Mouse (Mus musculus): ENCODE measurements around the gene Ptrh2. TPM values are rescaled to one million over a fixed set of nuclear protein-coding genes. Genes with fewer than 3 reads are reported as not detected.

Gene Ptrh2
- polyA plus RNA-seq, 1 experiment from 2014 or later: 41.8 TPM

DNA sequence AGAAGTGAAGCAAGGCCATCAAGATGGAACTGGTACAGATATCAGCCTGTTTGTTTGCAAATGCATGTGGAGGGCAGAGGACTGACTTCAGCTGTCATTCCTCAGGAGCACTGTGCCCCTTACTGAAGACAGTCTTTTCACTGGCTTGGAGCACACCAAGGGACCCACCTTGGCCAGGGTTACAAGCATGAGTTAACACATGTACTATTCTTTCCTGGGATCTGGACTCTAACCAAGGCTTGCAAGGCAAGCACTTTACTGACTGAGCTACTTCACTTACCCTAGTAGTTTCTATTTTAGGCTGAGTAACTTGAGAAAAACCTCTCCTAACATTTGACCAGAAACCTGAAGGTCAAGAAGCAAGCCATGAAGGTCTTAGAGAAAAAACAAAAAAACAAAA is 30.8 kb downstream of the Ptrh2 start:
- Histone ChIP-seq H3K36me3 (ENCODE audit: control insufficient read depth, insufficient read depth, low read length) (peaks cover 10% of the 10 kb centered on the region), H3K9ac (ENCODE audit: low read length) (no peak overlapping the region), H3K4me2 (no peak overlapping the region), H3K27ac (ENCODE audit: low read depth, low read length) (no peak overlapping the region), H3K4me3 (ENCODE audit: low read depth, low read length) (no peak overlapping the region), H3K9me3 (ENCODE audit: control insufficient read depth, low read length) (no peaks in the 10 kb centered on the region), H3K4me1 (ENCODE audit: control insufficient read depth, insufficient read depth, low read length) (no peaks in the 10 kb centered on the region), H3K27me3 (ENCODE audit: control insufficient read depth, insufficient read depth, low read length) (no peaks in the 10 kb centered on the region)
- DNase-seq (ENCODE audit: low spot score, missing footprints) (no peak), ATAC-seq (ENCODE audit: low FRiP score) (no peak)

DNA sequence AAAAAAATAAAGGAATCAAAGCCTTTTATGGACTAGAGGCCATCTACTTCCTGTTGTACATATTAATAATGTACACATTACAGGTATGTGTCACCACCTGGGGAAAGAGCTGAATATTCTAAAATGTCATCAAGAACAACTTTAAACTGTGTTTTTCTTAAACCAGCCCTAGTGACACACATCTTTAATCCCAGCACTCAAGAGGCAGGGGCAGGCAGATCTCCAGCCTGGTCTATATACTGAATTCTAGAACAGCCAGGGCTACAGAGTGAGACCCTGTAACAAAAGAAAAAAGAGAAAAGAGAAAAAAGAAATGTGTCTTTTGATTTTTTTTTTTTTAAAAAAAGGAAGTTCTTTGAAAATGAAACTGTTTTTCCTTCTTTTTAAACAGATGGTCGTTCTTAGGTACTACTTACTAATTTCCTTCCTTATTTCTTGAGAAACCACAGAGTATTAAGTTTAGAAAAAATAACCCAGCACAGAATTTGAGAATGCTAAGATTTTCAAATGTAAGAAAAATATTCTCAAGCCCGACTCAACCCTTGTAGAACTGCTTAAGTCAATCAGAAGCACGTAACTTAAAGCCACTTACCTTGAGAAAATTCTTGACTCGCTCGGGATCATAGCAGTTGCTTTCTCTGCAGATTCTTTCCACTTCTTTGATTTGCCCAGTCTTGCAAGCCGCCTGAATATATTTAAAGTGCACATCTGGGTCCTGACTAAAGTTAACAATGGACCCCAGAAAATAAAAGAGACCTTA is 33.7 kb downstream of the Ptrh2 start:
- Histone ChIP-seq H3K9ac (ENCODE audit: low read length) (no peak overlapping the region), H3K4me2 (no peak overlapping the region), H3K27me3 (ENCODE audit: control insufficient read depth, insufficient read depth, low read length) (no peaks in the 10 kb centered on the region), H3K27ac (ENCODE audit: low read depth, low read length) (no peak overlapping the region), H3K4me3 (ENCODE audit: low read depth, low read length) (no peak overlapping the region), H3K9me3 (ENCODE audit: control insufficient read depth, low read length) (no peaks in the 10 kb centered on the region), H3K36me3 (ENCODE audit: control insufficient read depth, insufficient read depth, low read length) (peaks cover 6% of the 10 kb centered on the region), H3K4me1 (ENCODE audit: control insufficient read depth, insufficient read depth, low read length) (no peaks in the 10 kb centered on the region)
- DNase-seq (ENCODE audit: low spot score, missing footprints): no peak
- 88% methylated on average over 6 of the region's 6 CpGs for WGBS
- no peak for ATAC-seq (ENCODE audit: low FRiP score)

DNA sequence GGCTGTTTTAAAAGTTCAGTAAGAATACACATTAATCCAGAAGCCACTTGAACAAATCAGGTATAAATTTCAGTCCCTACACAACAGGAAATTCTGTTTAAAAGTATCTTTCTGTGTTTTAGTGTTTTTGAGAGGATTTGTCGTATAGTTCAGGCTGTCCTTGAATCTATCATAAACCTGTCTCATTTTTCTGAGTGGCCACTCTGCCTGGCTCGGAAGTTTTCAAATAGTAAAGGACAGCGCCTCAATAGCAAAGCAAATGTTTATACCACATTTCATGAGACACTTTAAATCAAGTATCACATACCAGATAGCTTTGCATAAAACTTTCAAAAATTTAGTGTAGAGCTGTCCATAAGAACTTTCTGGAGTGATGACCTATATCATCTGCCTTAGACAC is 34.6 kb downstream of the Ptrh2 start:
- Histone ChIP-seq H3K36me3 (ENCODE audit: control insufficient read depth, insufficient read depth, low read length) (peaks cover 6% of the 10 kb centered on the region), H3K27me3 (ENCODE audit: control insufficient read depth, insufficient read depth, low read length) (no peaks in the 10 kb centered on the region), H3K27ac (ENCODE audit: low read depth, low read length) (no peak overlapping the region), H3K4me2 (no peak overlapping the region), H3K4me3 (ENCODE audit: low read depth, low read length) (no peak overlapping the region), H3K9me3 (ENCODE audit: control insufficient read depth, low read length) (no peaks in the 10 kb centered on the region), H3K9ac (ENCODE audit: low read length) (no peak overlapping the region), H3K4me1 (ENCODE audit: control insufficient read depth, insufficient read depth, low read length) (no peaks in the 10 kb centered on the region)
- 96% methylated on average over 3 of the region's 3 CpGs for WGBS
- ATAC-seq (ENCODE audit: low FRiP score): no peak
- DNase-seq (ENCODE audit: low spot score, missing footprints): no peak

DNA sequence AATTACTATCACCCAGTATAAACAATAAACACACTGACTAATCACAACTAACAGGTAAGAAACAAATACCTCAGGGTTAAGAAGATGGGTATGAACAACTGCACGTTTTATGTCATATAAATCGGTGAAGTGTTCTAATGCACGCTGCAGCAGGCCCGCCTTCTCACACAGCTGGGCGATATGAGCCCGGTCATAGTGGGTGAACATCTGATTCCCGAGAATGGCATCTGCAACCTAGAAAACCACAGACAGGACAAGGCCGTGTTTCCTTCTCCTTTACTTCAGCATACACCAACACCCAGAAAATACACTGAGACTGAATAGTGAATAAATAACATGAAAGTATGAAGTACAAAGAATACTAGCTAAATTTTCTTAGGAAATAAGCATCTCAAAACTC is 35.6 kb downstream of the Ptrh2 start:
- Histone ChIP-seq H3K9ac (ENCODE audit: low read length) (no peak overlapping the region), H3K27ac (ENCODE audit: low read depth, low read length) (no peak overlapping the region), H3K27me3 (ENCODE audit: control insufficient read depth, insufficient read depth, low read length) (no peaks in the 10 kb centered on the region), H3K9me3 (ENCODE audit: control insufficient read depth, low read length) (no peaks in the 10 kb centered on the region), H3K36me3 (ENCODE audit: control insufficient read depth, insufficient read depth, low read length) (peaks cover 6% of the 10 kb centered on the region), H3K4me3 (ENCODE audit: low read depth, low read length) (no peak overlapping the region), H3K4me1 (ENCODE audit: control insufficient read depth, insufficient read depth, low read length) (no peaks in the 10 kb centered on the region), H3K4me2 (no peak overlapping the region)
- DNase-seq (ENCODE audit: low spot score, missing footprints) (no peak), ATAC-seq (ENCODE audit: low FRiP score) (no peak)
- 94% methylated on average over 8 of the region's 8 CpGs for WGBS

DNA sequence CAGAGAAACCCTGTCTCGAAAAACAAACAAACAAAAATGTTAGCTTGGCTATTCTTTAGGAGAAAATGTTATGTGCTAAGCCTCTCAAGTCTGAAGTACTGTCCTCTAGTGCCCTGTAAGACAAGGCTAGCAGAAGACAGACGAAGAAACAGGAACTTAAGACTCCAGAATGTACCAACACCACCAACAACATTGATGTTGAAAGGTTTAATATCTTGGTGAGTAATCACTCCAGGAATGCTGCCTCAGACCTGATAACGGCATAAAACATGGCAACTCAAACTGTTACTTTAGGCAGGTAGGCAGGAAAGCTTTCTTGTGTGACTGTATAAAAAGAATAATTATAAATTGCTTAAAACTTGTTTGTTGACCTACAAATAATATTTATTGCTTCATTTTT is 40.2 kb downstream of the Ptrh2 start:
- Histone ChIP-seq H3K9me3 (ENCODE audit: control insufficient read depth, low read length) (no peaks in the 10 kb centered on the region), H3K27ac (ENCODE audit: low read depth, low read length) (no peak overlapping the region), H3K4me2 (no peak overlapping the region), H3K36me3 (ENCODE audit: control insufficient read depth, insufficient read depth, low read length) (peaks cover 5% of the 10 kb centered on the region; the same call in 1 of the 2 replicates), H3K9ac (ENCODE audit: low read length) (no peak overlapping the region), H3K4me1 (ENCODE audit: control insufficient read depth, insufficient read depth, low read length) (no peaks in the 10 kb centered on the region), H3K4me3 (ENCODE audit: low read depth, low read length) (no peak overlapping the region), H3K27me3 (ENCODE audit: control insufficient read depth, insufficient read depth, low read length) (no peaks in the 10 kb centered on the region)
- no peak for DNase-seq (ENCODE audit: low spot score, missing footprints)
- no peak for ATAC-seq (ENCODE audit: low FRiP score)
- WGBS: 91% methylated on average over 3 of the region's 3 CpGs

DNA sequence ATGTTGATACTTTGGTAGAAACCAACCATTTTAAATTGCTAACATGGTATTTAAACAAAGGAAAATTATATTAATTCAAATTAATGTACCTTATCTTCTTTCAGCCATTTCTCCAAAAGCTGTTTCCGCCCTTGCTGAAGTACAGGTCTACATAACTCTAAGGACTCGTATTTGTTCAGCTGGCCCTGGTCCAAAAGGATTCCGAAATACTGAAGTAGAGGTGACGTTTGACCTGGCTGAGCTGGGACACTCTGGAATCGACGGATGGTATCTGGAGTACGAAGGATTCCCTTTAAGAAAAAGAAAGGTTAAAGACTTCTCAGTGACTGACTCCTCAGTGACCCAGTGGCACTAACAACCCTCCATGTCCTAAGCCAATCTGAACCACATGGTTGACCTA is 41.2 kb downstream of the Ptrh2 start:
- Histone ChIP-seq H3K36me3 (ENCODE audit: control insufficient read depth, insufficient read depth, low read length) (peaks cover 5% of the 10 kb centered on the region; the same call in 1 of the 2 replicates), H3K9me3 (ENCODE audit: control insufficient read depth, low read length) (no peaks in the 10 kb centered on the region), H3K4me1 (ENCODE audit: control insufficient read depth, insufficient read depth, low read length) (no peaks in the 10 kb centered on the region), H3K9ac (ENCODE audit: low read length) (no peak overlapping the region), H3K4me3 (ENCODE audit: low read depth, low read length) (no peak overlapping the region), H3K4me2 (no peak overlapping the region), H3K27me3 (ENCODE audit: control insufficient read depth, insufficient read depth, low read length) (no peaks in the 10 kb centered on the region), H3K27ac (ENCODE audit: low read depth, low read length) (no peak overlapping the region)
- WGBS: 94% methylated on average over 7 of the region's 7 CpGs
- ATAC-seq (ENCODE audit: low FRiP score) (no peak), DNase-seq (ENCODE audit: low spot score, missing footprints) (no peak)

DNA sequence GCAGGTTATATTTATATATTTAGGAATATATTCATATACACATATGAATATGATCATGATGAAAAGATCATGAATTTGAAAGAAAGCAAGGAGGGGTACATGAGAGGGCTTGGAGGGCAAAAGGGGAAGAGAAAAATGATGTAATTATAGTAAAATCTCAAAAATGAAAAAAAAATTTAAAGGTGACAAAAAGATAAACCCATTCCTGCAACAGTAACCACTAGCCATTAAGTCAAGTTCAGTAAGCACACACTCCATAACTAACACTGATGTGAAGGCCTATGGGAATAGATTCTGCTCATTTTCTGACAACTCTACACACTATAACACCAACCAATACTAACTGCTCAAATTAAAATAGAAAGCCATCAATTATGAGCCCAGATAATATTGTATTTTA is 41.8 kb downstream of the Ptrh2 start:
- no peaks in the 10 kb centered on the region for H3K9me3 ChIP-seq (ENCODE audit: control insufficient read depth, low read length)
- peaks cover 5% of the 10 kb centered on the region; the same call in 1 of the 2 replicates for H3K36me3 ChIP-seq (ENCODE audit: control insufficient read depth, insufficient read depth, low read length)
- no peak for ATAC-seq (ENCODE audit: low FRiP score)
- H3K27me3 ChIP-seq (ENCODE audit: control insufficient read depth, insufficient read depth, low read length): no peaks in the 10 kb centered on the region
- H3K4me2 ChIP-seq: no peak overlapping the region
- H3K9ac ChIP-seq (ENCODE audit: low read length): no peak overlapping the region
- DNase-seq (ENCODE audit: low spot score, missing footprints): no peak
- no peak overlapping the region for H3K4me3 ChIP-seq (ENCODE audit: low read depth, low read length)
- H3K4me1 ChIP-seq (ENCODE audit: control insufficient read depth, insufficient read depth, low read length): no peaks in the 10 kb centered on the region
- H3K27ac ChIP-seq (ENCODE audit: low read depth, low read length): no peak overlapping the region

DNA sequence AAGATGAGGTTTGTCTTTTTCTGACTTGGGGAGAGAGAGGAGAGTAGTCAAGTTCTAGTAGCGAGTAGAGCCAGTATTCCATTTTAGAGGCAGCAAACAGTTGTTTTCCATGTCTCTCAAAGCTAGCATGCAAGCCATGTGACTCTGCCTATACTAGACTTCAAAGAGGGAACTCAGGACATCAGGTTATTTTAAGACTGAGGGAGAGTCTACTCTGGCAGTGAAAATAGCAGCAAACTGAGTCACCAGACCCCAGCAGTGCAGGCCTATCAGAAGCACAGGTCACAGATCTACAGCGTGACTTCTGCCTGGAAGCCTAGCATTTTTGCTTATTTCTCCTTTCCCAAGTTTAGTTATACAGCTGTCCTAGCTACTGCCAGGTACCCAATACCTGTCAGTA is 47.7 kb downstream of the Ptrh2 start:
- Histone ChIP-seq H3K4me3 (ENCODE audit: low read depth, low read length) (no peak overlapping the region), H3K36me3 (ENCODE audit: control insufficient read depth, insufficient read depth, low read length) (peaks cover under 1% of the 10 kb centered on the region; the same call in 1 of the 2 replicates), H3K27me3 (ENCODE audit: control insufficient read depth, insufficient read depth, low read length) (no peaks in the 10 kb centered on the region), H3K9me3 (ENCODE audit: control insufficient read depth, low read length) (no peaks in the 10 kb centered on the region), H3K27ac (ENCODE audit: low read depth, low read length) (no peak overlapping the region), H3K9ac (ENCODE audit: low read length) (no peak overlapping the region), H3K4me1 (ENCODE audit: control insufficient read depth, insufficient read depth, low read length) (no peaks in the 10 kb centered on the region), H3K4me2 (no peak overlapping the region)
- DNase-seq (ENCODE audit: low spot score, missing footprints): no peak
- ATAC-seq (ENCODE audit: low FRiP score): no peak
- 85% methylated on average over 2 of the region's 2 CpGs for WGBS

DNA sequence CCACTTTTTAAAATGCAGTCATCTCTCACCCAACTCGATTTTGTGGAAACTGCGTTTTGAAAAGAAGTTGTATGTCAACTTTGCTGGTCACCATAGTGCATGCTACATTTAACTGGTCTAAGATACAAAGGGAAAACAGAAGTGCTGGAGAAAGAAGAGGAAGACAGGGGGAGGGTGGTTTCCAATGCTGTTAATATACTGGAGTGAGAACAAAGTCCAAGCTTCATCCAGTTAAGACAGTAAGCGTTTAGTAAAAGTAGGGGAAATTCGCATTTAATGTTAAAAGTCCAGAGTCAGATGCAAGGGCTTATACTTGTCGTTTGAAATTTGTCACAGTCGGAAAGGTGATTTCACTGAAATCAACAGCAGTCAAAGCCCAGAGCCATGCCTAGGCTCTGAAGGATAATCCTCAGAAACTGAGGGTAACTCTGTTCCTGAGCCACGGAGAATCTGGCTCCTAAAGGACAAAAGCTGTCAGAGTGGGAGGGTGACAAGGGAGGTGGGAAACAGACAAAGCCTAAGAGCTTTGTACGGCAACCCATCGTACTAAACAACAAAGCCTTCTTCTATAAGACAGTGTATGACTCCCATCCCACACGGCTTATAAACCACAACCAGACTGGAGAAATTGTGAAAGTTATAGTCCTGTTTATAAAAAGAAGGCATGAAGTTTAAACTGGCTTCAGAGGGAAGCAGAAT is 50.6 kb downstream of the Ptrh2 start:
- H3K4me3 ChIP-seq (ENCODE audit: low read depth, low read length): no peak overlapping the region
- H3K4me1 ChIP-seq (ENCODE audit: control insufficient read depth, insufficient read depth, low read length): no peaks in the 10 kb centered on the region
- H3K36me3 ChIP-seq (ENCODE audit: control insufficient read depth, insufficient read depth, low read length): no peaks in the 10 kb centered on the region; the same call in 1 of the 2 replicates
- H3K27me3 ChIP-seq (ENCODE audit: control insufficient read depth, insufficient read depth, low read length): no peaks in the 10 kb centered on the region
- DNase-seq (ENCODE audit: low spot score, missing footprints): no peak
- H3K4me2 ChIP-seq: no peak overlapping the region
- no peak overlapping the region for H3K27ac ChIP-seq (ENCODE audit: low read depth, low read length)
- 66% methylated on average over 10 of the region's 10 CpGs for WGBS
- H3K9me3 ChIP-seq (ENCODE audit: control insufficient read depth, low read length): no peaks in the 10 kb centered on the region
- no peak overlapping the region for H3K9ac ChIP-seq (ENCODE audit: low read length)
- ATAC-seq (ENCODE audit: low FRiP score): no peak
